Mouse (Mus musculus): ENCODE results near the gene Pax6.

- no peak for TF ChIP-seq CTCF (IDR thresholded peaks at IDR 0.05; ENCODE audit: borderline replicate concordance, extremely low read depth, insufficient read depth, insufficient read length)
- TF ChIP-seq POLR2A (IDR thresholded peaks at IDR 0.05; ENCODE audit: borderline replicate concordance, extremely low read depth, insufficient read depth, insufficient read length, poor library complexity, severe bottlenecking): no peak
Measured at GRCm38 (mm10) chr2:105676080-105676908, 7.6 kb downstream of the Pax6 start.

All from brain, embryonic 14.5 days (tissue).